Mouse (Mus musculus) heart, adult 2 months (tissue): ENCODE results near the gene Igf1. TPM values are rescaled to one million over a fixed set of nuclear protein-coding genes. Genes with fewer than 3 reads are reported as not detected.

Experiments
- DNase-seq, 2 experiments: peaks; one replicate each; pipeline ENCODE4 v3.0.0; 2021
- H3K27ac ChIP-seq: fragments of 200-600 bp; 2 replicates; pipeline ENCODE4 v1.8.1; 2022
- H3K27me3 ChIP-seq: fragments of 200-500 bp; 2 replicates; pipeline ENCODE4 v1.6.1; 2012; ENCODE audit warnings: mild to moderate bottlenecking, low read length, inconsistent platforms, mixed read lengths; ENCODE audit not compliant: control insufficient read depth, insufficient read depth
- H3K36me3 ChIP-seq: fragments of 200-500 bp; 2 replicates; pipeline ENCODE4 v1.6.1; 2012; ENCODE audit warnings: low read length, inconsistent platforms; ENCODE audit not compliant: control insufficient read depth, insufficient read depth
- H3K4me1 ChIP-seq: fragments of 200-500 bp; 2 replicates; pipeline ENCODE4 v1.6.1; 2011; ENCODE audit warnings: low read length; ENCODE audit not compliant: control insufficient read depth, insufficient read depth
- H3K4me3 ChIP-seq: fragments of 200-600 bp; 2 replicates; pipeline ENCODE4 v1.8.1; 2022
- H3K79me2 ChIP-seq: fragments of 200-500 bp; replicated peaks from 2 replicates; pipeline ENCODE4 v1.6.1; 2012; ENCODE audit warnings: mild to moderate bottlenecking, inconsistent platforms, low read length, moderate library complexity, mixed read lengths; ENCODE audit not compliant: control insufficient read depth, insufficient read depth
- H3K9ac ChIP-seq: fragments of 200-500 bp; 2 replicates; pipeline ENCODE4 v1.6.1; 2012; ENCODE audit warnings: low read depth, mild to moderate bottlenecking, control low read depth, inconsistent platforms, low read length, mixed read lengths
- CTCF ChIP-seq: fragments of 200-600 bp; IDR thresholded peaks from 2 replicates; pipeline ENCODE4 v1.8.1; 2022; ENCODE audit warnings: antibody characterized with exemption, mild to moderate bottlenecking, moderate library complexity
- EP300 ChIP-seq: fragments of 200-500 bp; IDR thresholded peaks from 2 replicates; pipeline ENCODE4 v1.6.1; 2011; ENCODE audit warnings: low read depth, low read length, control low read depth; ENCODE audit not compliant: insufficient read depth
- POLR2A ChIP-seq: fragments of 200-500 bp; IDR thresholded peaks from 2 replicates; pipeline ENCODE4 v1.6.1; 2011; ENCODE audit warnings: mild to moderate bottlenecking, low read depth, low read length, control low read depth; ENCODE audit not compliant: insufficient read depth
- WGBS: fragments of 180-500 bp; shearing (Covaris S2); methylation state at CpG from one replicate; pipeline ENCODE4 v1.1.7; 2018; 5-methylcytosine and 5-hydroxymethylcytosine counted together
- intact Hi-C: fragments of 180-260 bp; cut with DNase I; formaldehyde crosslinking; loops from one replicate; pipeline ENCODE4 v1.15.1; 2025
- polyA plus RNA-seq: library from polyadenylated mRNA; depleted of rRNA; stranded (reverse); fragments of >200 nt; gene quantifications from 2 replicates; pipeline ENCODE4 v1.2.3, GENCODE M21; 2012
- total RNA-seq, 2 experiments: library from RNA; stranded (reverse); gene quantifications; 2 replicates each; pipeline ENCODE4 v1.2.3; 2021

The Igf1 gene
- total and polyA plus RNA-seq, 3 experiments, result 11.7 to 16.9 (median 15.7) TPM

- H3K9ac ChIP-seq, result no peak overlapping the region
- no peaks in the 10 kb centered on the region for H3K79me2 ChIP-seq
- DNase-seq, result no peak
- intact Hi-C loops, result no loop called here
- TF ChIP-seq POLR2A (no peak), EP300 (no peak), CTCF (no peak)
- WGBS, result 96% methylated on average over 9 of the region's 9 CpGs
- H3K4me3 ChIP-seq, result no peak overlapping the region
- peaks cover under 1% of the 10 kb centered on the region for H3K36me3 ChIP-seq
- H3K27me3 ChIP-seq, result no peaks in the 10 kb centered on the region
- no peaks in the 10 kb centered on the region for H3K4me1 ChIP-seq
- H3K27ac ChIP-seq, result no peak overlapping the region
Measured at GRCm38 (mm10) chr10:87868349-87869053, 10.4 kb downstream of the Igf1 start.

GRCm38 (mm10) chr10:87869151-87869550 is 11.1 kb downstream of the Igf1 start:
- no peak for DNase-seq
- Histone ChIP-seq H3K4me3 (no peak overlapping the region), H3K79me2 (no peaks in the 10 kb centered on the region), H3K27me3 (no peaks in the 10 kb centered on the region), H3K9ac (no peak overlapping the region), H3K27ac (no peak overlapping the region), H3K4me1 (no peaks in the 10 kb centered on the region), H3K36me3 (no peaks in the 10 kb centered on the region; the same call in 1 of the 2 replicates)
- no peak for TF ChIP-seq CTCF
- TF ChIP-seq POLR2A, result no peak
- no peak for TF ChIP-seq EP300
- 99% methylated on average over 2 of the region's 2 CpGs for WGBS
- intact Hi-C loops, result no loop called here

GRCm38 (mm10) chr10:87869691-87870090 is 11.6 kb downstream of the Igf1 start:
- Histone ChIP-seq H3K79me2 (no peaks in the 10 kb centered on the region), H3K9ac (no peak overlapping the region), H3K36me3 (no peaks in the 10 kb centered on the region; the same call in 1 of the 2 replicates), H3K4me3 (no peak overlapping the region), H3K27ac (no peak overlapping the region), H3K4me1 (no peaks in the 10 kb centered on the region), H3K27me3 (no peaks in the 10 kb centered on the region)
- TF ChIP-seq POLR2A, result no peak
- no peak for TF ChIP-seq CTCF
- TF ChIP-seq EP300, result no peak
- intact Hi-C loops, result no loop called here
- DNase-seq, result no peak
- WGBS, result 90% methylated on average over 1 of the region's 1 CpGs

- no peak overlapping the region for H3K4me3 ChIP-seq
- TF ChIP-seq POLR2A, result no peak
- TF ChIP-seq CTCF, result no peak
- no peak for TF ChIP-seq EP300
- no peaks in the 10 kb centered on the region for H3K4me1 ChIP-seq
- H3K79me2 ChIP-seq, result no peaks in the 10 kb centered on the region
- no peak overlapping the region for H3K9ac ChIP-seq
- H3K27ac ChIP-seq, result no peak overlapping the region
- no peaks in the 10 kb centered on the region for H3K27me3 ChIP-seq
- intact Hi-C loops, result no loop called here
- WGBS, result 50% methylated on average over 8 of the region's 8 CpGs
- no peak for DNase-seq
- H3K36me3 ChIP-seq, result no peaks in the 10 kb centered on the region; the same call in 1 of the 2 replicates
Measured at GRCm38 (mm10) chr10:87871863-87872647, 14.0 kb downstream of the Igf1 start.

- WGBS, result 70% methylated on average over 5 of the region's 5 CpGs
- no peak for TF ChIP-seq CTCF
- TF ChIP-seq POLR2A, result no peak
- no peak for TF ChIP-seq EP300
- Histone ChIP-seq H3K4me1 (no peaks in the 10 kb centered on the region), H3K27me3 (no peaks in the 10 kb centered on the region), H3K4me3 (no peak overlapping the region), H3K36me3 (no peaks in the 10 kb centered on the region; the same call in 1 of the 2 replicates), H3K27ac (no peak overlapping the region), H3K9ac (no peak overlapping the region), H3K79me2 (no peaks in the 10 kb centered on the region)
- intact Hi-C loops, result no loop called here
- no peak for DNase-seq
Measured at GRCm38 (mm10) chr10:87872854-87873253, 14.8 kb downstream of the Igf1 start.

- no peaks in the 10 kb centered on the region; the same call in 1 of the 2 replicates for H3K36me3 ChIP-seq
- H3K27me3 ChIP-seq, result no peaks in the 10 kb centered on the region
- no peak overlapping the region for H3K27ac ChIP-seq
- WGBS, result 98% methylated on average over 3 of the region's 3 CpGs
- no peak overlapping the region for H3K9ac ChIP-seq
- no peaks in the 10 kb centered on the region for H3K4me1 ChIP-seq
- no peak for DNase-seq
- H3K79me2 ChIP-seq, result no peaks in the 10 kb centered on the region
- TF ChIP-seq EP300 (no peak), CTCF (no peak), POLR2A (no peak)
- intact Hi-C loops, result no loop called here
- no peak overlapping the region for H3K4me3 ChIP-seq
Measured at GRCm38 (mm10) chr10:87873516-87873915, 15.5 kb downstream of the Igf1 start.
